Mouse (Mus musculus) forebrain, embryonic 14.5 days (tissue): ENCODE data around the gene Gsn. TPM values are rescaled to one million over a fixed set of nuclear protein-coding genes. Genes with fewer than 3 reads are reported as not detected.

Experiments used
- ATAC-seq: fragments of 200-750 bp; cut with Nextera tagmentation; 2 replicates; pipeline ENCODE4 v1.8.0; 2017; ENCODE audit warnings: mild to moderate bottlenecking, moderate library complexity
- DNase-seq: peaks from one replicate; pipeline ENCODE4 v3.0.0-alpha.2; 2015; ENCODE audit warnings: low spot score
- H3K27ac ChIP-seq: fragments of 300-500 bp; sonication (generic); 2 replicates; pipeline ENCODE4 v1.5.1; 2014; ENCODE audit warnings: low read depth, mild to moderate bottlenecking, control low read depth, low read length, moderate library complexity
- H3K27me3 ChIP-seq: fragments of 300-500 bp; sonication (generic); replicated peaks from 2 replicates; pipeline ENCODE4 v1.6.1; 2014; ENCODE audit warnings: low read length, control low read depth, mixed read lengths; ENCODE audit not compliant: control insufficient read depth, insufficient read depth
- H3K36me3 ChIP-seq: fragments of 300-500 bp; sonication (generic); 2 replicates; pipeline ENCODE4 v1.6.1; 2014; ENCODE audit warnings: low read length, control low read depth; ENCODE audit not compliant: control insufficient read depth, insufficient read depth
- H3K4me1 ChIP-seq: fragments of 300-500 bp; sonication (generic); 2 replicates; pipeline ENCODE4 v1.6.1; 2014; ENCODE audit warnings: antibody characterized with exemption, low read length, control low read depth; ENCODE audit not compliant: control insufficient read depth, insufficient read depth
- H3K4me2 ChIP-seq: fragments of 300-500 bp; sonication (generic); 2 replicates; pipeline ENCODE4 v1.6.1; 2014; ENCODE audit warnings: mild to moderate bottlenecking, control low read depth, low read length
- H3K4me3 ChIP-seq: fragments of 300-500 bp; sonication (generic); 2 replicates; pipeline ENCODE4 v1.5.1; 2014; ENCODE audit warnings: low read depth, low read length, control low read depth
- H3K9ac ChIP-seq: fragments of 300-500 bp; sonication (generic); 2 replicates; pipeline ENCODE4 v1.6.1; 2014; ENCODE audit warnings: mild to moderate bottlenecking, low read length, control low read depth, moderate library complexity
- H3K9me3 ChIP-seq: fragments of 300-500 bp; sonication (generic); replicated peaks from 2 replicates; pipeline ENCODE4 v1.6.1; 2016; ENCODE audit warnings: low read length, control low read depth, mixed read lengths; ENCODE audit not compliant: control insufficient read depth
- WGBS: fragments of 180-500 bp; shearing (Covaris S2); extraction: QIAGEN DNeasy Blood & Tissue Kit; methylation state at CpG from one replicate; pipeline ENCODE4 v1.1.7; 2014; 5-methylcytosine and 5-hydroxymethylcytosine counted together
- polyA plus RNA-seq: library from polyadenylated mRNA; unstranded; fragments of >200 nt; fragmentation: Nextera tagmentation; extraction: Ambion mirVana; gene quantifications from 2 replicates; pipeline ENCODE4 v1.2.1, GENCODE M21; 2014

Gene Gsn
- polyA plus RNA-seq, 1 experiment from 2014 or later = 22.5 TPM

DNA sequence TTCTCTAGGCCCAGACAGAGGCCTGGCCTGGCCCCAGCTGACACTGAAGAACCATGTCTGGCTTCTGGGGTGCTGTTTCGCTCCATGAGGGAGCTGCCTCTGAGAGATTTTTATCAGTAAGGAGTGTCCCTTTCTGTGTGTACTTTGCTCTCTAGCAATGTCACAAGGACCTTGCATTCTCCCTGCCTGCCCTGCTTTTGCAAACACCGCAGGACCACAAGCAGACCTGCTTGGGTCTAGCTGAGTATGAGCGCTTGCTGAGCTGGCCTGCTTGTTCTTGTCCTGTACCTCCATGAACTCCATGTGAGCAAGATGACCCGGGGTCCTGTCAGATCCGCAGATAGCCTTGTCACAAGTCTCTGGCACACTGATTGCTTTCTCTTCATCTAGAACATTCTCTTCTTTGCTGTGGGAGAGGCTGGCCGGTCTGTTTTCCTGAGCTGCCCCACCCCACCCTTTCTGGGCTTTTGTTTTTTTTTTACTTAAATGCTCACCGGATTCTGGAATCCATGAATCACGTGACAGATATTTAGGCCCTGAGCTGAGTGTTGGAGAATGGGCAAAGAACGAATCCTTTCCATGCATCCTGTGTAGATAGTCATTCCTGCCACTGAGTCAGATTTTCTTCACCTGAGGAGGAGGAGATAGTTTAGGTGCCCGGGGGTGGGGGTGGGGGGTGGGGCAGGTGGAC is 11.8 kb downstream of the Gsn start:
- H3K9me3 ChIP-seq = no peaks in the 10 kb centered on the region
- H3K9ac ChIP-seq = no peak overlapping the region
- no peak overlapping the region for H3K4me3 ChIP-seq
- peaks cover 3% of the 10 kb centered on the region; the same call in 1 of the 2 replicates for H3K4me1 ChIP-seq
- H3K27me3 ChIP-seq = no peaks in the 10 kb centered on the region
- no peak overlapping the region for H3K27ac ChIP-seq
- 78% methylated on average over 10 of the region's 10 CpGs for WGBS
- no peak for DNase-seq
- no peak for ATAC-seq
- H3K36me3 ChIP-seq = no peaks in the 10 kb centered on the region
- no peak overlapping the region for H3K4me2 ChIP-seq

DNA sequence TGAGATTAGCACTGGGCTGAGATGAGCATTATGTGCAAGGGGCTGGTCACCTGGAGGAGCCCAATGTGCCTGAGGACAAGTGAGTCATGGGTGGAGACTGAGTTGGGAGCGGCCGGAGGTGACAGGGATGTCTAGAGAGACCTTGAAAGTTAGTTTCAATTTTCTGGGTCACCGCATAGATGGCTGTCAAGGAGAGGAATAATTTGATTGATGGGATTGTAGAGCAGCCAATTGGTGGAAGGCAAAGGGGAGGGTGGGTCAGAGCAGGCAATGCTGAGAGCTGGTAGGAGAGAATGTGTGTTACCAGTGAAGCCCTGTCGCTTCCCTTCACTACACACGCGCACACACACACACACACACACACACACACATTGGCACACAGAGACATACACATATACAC is 13.0 kb downstream of the Gsn start:
- no peak overlapping the region for H3K4me3 ChIP-seq
- H3K9me3 ChIP-seq = no peaks in the 10 kb centered on the region
- H3K27me3 ChIP-seq = no peaks in the 10 kb centered on the region
- H3K36me3 ChIP-seq = no peaks in the 10 kb centered on the region
- no peak overlapping the region for H3K4me2 ChIP-seq
- DNase-seq (no peak), ATAC-seq (no peak)
- no peak overlapping the region for H3K27ac ChIP-seq
- 93% methylated on average over 6 of the region's 6 CpGs for whole genome bisulfite sequencing
- H3K9ac ChIP-seq = no peak overlapping the region
- peaks cover 3% of the 10 kb centered on the region; the same call in 1 of the 2 replicates for H3K4me1 ChIP-seq

DNA sequence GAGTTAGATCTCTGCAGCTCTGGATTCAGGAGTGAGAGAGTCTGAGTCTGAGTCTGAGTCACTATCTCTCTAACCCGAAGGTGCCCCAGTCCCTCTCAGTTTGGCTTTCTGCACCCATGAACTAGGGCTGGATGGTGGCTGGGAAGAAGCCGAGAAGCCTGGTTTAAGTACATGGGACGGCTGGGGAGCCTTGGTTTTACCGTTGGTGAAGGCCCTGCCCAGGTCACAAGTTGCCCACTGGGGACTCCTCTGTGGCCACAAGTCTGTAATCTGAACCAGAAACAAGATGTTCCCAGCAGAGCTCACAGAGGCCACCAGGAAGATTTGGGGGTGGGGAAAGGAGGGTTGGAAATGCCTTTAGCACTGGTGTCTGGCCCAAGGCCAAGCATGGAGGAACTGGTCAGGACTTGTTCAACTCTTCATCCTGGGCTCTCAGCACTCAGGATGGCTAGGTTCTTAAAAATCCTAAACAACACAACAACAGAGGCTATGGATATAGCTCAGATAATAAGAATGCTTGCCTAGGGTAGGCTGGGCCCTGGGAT is 13.6 kb downstream of the Gsn start:
- Histone ChIP-seq H3K4me1 (peaks cover 3% of the 10 kb centered on the region; the same call in 1 of the 2 replicates), H3K4me3 (no peak overlapping the region), H3K9ac (no peak overlapping the region), H3K27me3 (no peaks in the 10 kb centered on the region), H3K27ac (no peak overlapping the region), H3K4me2 (no peak overlapping the region), H3K9me3 (no peaks in the 10 kb centered on the region), H3K36me3 (no peaks in the 10 kb centered on the region)
- ATAC-seq (no peak), DNase-seq (no peak)
- WGBS = 84% methylated on average over 4 of the region's 4 CpGs

DNA sequence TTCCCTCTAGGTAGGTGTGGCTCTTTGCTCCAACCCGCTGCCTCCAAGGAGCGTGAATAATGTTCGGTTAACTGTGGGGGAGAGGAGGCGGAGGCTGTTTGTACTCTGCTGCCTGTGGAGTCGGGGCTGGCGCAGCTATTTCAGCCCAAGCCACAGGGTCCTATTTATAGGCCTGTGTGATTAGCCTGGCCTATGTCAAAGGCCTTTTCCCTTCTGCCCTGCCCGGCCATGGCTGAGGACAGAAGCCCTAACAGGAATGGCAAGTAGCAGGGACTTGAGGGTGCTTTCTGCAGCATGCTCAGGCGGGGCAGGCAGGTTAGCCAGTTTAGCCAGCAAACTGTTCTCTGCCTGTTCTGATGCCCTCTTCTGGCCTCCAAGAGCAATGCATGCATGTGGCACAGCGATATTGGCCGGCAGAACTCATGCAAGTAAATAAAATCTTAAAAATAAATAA is 14.4 kb downstream of the Gsn start:
- no peaks in the 10 kb centered on the region for H3K27me3 ChIP-seq
- H3K36me3 ChIP-seq = no peaks in the 10 kb centered on the region
- H3K27ac ChIP-seq = no peak overlapping the region
- no peak overlapping the region for H3K4me3 ChIP-seq
- ATAC-seq = peak; percentile 57; the same call in 1 of the 2 replicates
- WGBS = 6% methylated on average over 10 of the region's 10 CpGs
- no peaks in the 10 kb centered on the region for H3K9me3 ChIP-seq
- H3K4me2 ChIP-seq = no peak overlapping the region
- H3K4me1 ChIP-seq = peaks cover 3% of the 10 kb centered on the region; the same call in 1 of the 2 replicates
- peak; percentile 75 for DNase-seq
- no peak overlapping the region for H3K9ac ChIP-seq

DNA sequence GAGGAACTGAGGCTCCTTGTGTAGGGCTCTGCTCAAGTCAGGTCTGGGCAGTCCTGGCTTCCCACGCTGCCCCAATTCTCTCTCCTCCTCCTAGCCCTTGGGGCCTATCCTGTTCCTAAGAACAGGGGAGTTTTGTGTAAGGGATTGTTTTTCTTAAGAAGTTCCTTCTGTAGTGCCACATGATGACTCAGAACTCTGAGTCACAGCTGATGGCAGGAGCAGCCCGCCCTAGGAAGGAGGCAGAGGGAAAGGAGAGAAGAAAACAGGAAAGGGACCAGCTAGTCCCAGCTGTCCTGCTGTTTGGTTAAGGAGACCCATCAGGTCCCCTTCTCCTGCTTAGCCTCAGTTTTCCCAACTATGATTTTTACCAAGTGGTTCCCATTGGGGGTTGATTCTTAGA is 15.6 kb downstream of the Gsn start:
- H3K9ac ChIP-seq = no peak overlapping the region
- no peak overlapping the region for H3K4me3 ChIP-seq
- H3K4me1 ChIP-seq = peaks cover 3% of the 10 kb centered on the region; the same call in 1 of the 2 replicates
- WGBS = 88% methylated on average over 2 of the region's 2 CpGs
- DNase-seq = no peak
- H3K4me2 ChIP-seq = no peak overlapping the region
- no peaks in the 10 kb centered on the region for H3K27me3 ChIP-seq
- H3K27ac ChIP-seq = no peak overlapping the region
- H3K9me3 ChIP-seq = no peaks in the 10 kb centered on the region
- no peak for ATAC-seq
- H3K36me3 ChIP-seq = no peaks in the 10 kb centered on the region

DNA sequence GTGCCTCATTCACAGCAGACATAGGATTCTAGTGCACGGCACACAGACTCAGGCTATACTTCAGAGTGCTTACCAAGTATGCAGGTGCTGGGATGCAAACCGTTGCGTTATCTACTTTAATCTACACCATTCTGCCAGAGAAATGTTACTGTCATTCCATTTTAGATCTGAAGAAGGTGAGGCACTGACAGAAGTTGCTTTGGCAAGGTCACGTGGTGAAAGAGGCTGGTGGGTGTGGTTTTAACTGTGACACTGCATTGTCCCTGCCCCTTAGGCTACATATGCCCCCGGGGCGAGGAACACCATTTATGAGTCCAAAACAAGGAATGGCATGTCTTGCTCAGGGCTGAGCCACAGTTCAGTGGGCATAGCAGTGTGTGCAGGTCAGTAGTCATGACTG is 16.7 kb downstream of the Gsn start:
- Histone ChIP-seq H3K9ac (no peak overlapping the region), H3K36me3 (no peaks in the 10 kb centered on the region), H3K27me3 (no peaks in the 10 kb centered on the region), H3K9me3 (no peaks in the 10 kb centered on the region), H3K27ac (no peak overlapping the region), H3K4me3 (no peak overlapping the region), H3K4me2 (no peak overlapping the region), H3K4me1 (peaks cover 3% of the 10 kb centered on the region; the same call in 1 of the 2 replicates)
- ATAC-seq (no peak), DNase-seq (no peak)
- 87% methylated on average over 6 of the region's 6 CpGs for WGBS

DNA sequence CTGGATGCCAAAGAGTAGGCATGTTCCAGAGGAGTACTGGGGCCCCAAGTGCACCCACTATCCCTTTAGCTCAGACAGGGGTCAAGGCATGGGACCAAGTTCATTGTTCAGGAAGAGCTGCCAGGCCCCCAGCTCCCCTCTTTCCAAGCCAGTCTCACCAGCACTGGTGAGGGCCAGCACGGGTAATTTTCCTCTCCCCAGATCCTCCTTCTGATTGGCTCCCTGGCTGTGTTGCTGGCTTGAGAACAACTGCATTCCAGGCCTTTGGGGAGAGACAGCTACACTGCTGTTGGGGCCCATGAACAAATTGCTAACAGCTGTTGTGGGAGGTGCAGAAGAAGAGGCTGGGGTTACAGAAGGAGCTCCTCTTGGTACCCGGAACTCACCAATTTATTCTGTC is 17.4 kb downstream of the Gsn start:
- ATAC-seq = no peak

DNA sequence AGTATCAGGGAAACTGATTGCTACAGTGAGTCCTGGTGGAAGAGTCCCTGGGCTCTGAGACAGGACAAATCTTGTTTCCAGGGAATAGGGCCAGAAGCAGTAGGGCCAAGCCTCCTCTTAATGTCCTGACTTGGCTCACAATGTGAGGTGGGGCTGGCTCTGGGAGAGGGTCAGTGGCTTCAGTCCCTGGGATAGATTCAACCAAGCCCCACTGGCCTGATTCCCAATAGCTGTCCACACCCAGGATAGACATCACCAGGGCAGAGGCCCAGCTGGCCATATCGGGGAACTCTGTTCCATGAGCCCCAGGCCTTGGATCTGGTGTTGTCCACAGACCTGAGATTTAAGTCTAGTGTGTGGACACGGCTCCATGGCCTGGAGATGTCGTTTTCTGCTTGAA is 21.5 kb downstream of the Gsn start:
- no peak for DNase-seq
- WGBS = 84% methylated on average over 3 of the region's 3 CpGs
- H3K27ac ChIP-seq = no peak overlapping the region

More for the DNA sequence above, 17.4 kb downstream of the Gsn start:
- DNase-seq = no peak
- Histone ChIP-seq H3K4me3 (no peak overlapping the region), H3K4me2 (no peak overlapping the region), H3K9me3 (no peaks in the 10 kb centered on the region), H3K36me3 (no peaks in the 10 kb centered on the region), H3K4me1 (peaks cover 3% of the 10 kb centered on the region; the same call in 1 of the 2 replicates), H3K27ac (no peak overlapping the region), H3K9ac (no peak overlapping the region), H3K27me3 (no peaks in the 10 kb centered on the region)
- WGBS = 36% methylated on average over 2 of the region's 2 CpGs

More for the DNA sequence above, 21.5 kb downstream of the Gsn start:
- Histone ChIP-seq H3K27me3 (peaks cover 15% of the 10 kb centered on the region), H3K9ac (no peak overlapping the region), H3K4me2 (no peak overlapping the region), H3K4me1 (peaks cover 2% of the 10 kb centered on the region; the same call in 1 of the 2 replicates), H3K4me3 (no peak overlapping the region), H3K9me3 (no peaks in the 10 kb centered on the region), H3K36me3 (no peaks in the 10 kb centered on the region)
- no peak for ATAC-seq
